Mouse (Mus musculus) hindbrain, embryonic 14.5 days (tissue): ENCODE data around the gene Lsmem1. TPM values are rescaled to one million over a fixed set of nuclear protein-coding genes. Genes with fewer than 3 reads are reported as not detected.

ENCODE experiments used
- ATAC-seq: fragments of 200-750 bp; cut with Nextera tagmentation; 2 replicates; pipeline ENCODE4 v1.8.0; 2017; ENCODE audit warnings: moderate number of reproducible peaks, mild to moderate bottlenecking, moderate TSS enrichment, moderate library complexity; ENCODE audit not compliant: low FRiP score
- DNase-seq: peaks from one replicate; pipeline ENCODE4 v3.0.0-alpha.2; 2015; ENCODE audit warnings: low spot score
- H3K27ac ChIP-seq: fragments of 300-500 bp; sonication (generic); 2 replicates; pipeline ENCODE4 v1.5.1; 2014; ENCODE audit warnings: mild to moderate bottlenecking, moderate library complexity
- H3K27me3 ChIP-seq: fragments of 300-500 bp; sonication (generic); 2 replicates; pipeline ENCODE4 v1.6.1; 2014; ENCODE audit warnings: mild to moderate bottlenecking, low read length, mixed read lengths; ENCODE audit not compliant: control insufficient read depth, insufficient read depth
- H3K36me3 ChIP-seq: fragments of 300-500 bp; sonication (generic); replicated peaks from 2 replicates; pipeline ENCODE4 v1.6.1; 2014; ENCODE audit not compliant: control insufficient read depth, insufficient read depth
- H3K4me1 ChIP-seq: fragments of 300-500 bp; sonication (generic); replicated peaks from 2 replicates; pipeline ENCODE4 v1.6.1; 2014; ENCODE audit warnings: antibody characterized with exemption, low read length, mixed read lengths; ENCODE audit not compliant: control insufficient read depth, insufficient read depth
- H3K4me2 ChIP-seq: fragments of 300-500 bp; sonication (generic); replicated peaks from 2 replicates; pipeline ENCODE4 v1.6.1; 2014; ENCODE audit warnings: mild to moderate bottlenecking, moderate library complexity
- H3K4me3 ChIP-seq: fragments of 300-500 bp; sonication (generic); replicated peaks from 2 replicates; pipeline ENCODE4 v1.5.1; 2014; ENCODE audit warnings: mild to moderate bottlenecking, low read length
- H3K9ac ChIP-seq: fragments of 300-500 bp; sonication (generic); 2 replicates; pipeline ENCODE4 v1.6.1; 2014
- H3K9me3 ChIP-seq: fragments of 300-500 bp; sonication (generic); 2 replicates; pipeline ENCODE4 v1.6.1; 2016; ENCODE audit warnings: low read length; ENCODE audit not compliant: control insufficient read depth
- WGBS: fragments of 180-500 bp; shearing (Covaris S2); extraction: QIAGEN DNeasy Blood & Tissue Kit; methylation state at CpG from one replicate; pipeline ENCODE4 v1.1.7; 2014; 5-methylcytosine and 5-hydroxymethylcytosine counted together
- microRNA counts: library from miRNA; unstranded; fragments of <30 nt; microRNA quantifications from one replicate; lab custom pipeline; 2016
- microRNA-seq: library from miRNA; unstranded; fragments of <30 nt; microRNA quantifications from one replicate; pipeline ENCODE4, GENCODE M21; 2016
- polyA plus RNA-seq: library from polyadenylated mRNA; unstranded; fragments of >200 nt; fragmentation: Nextera tagmentation; extraction: Ambion mirVana; gene quantifications from 2 replicates; pipeline ENCODE4 v1.2.1, GENCODE M21; 2014

The Lsmem1 gene
- polyA plus RNA-seq, 1 experiment from 2014 or later, result not detected

GRCm38 (mm10) chr12:40133194-40133572 is 66.1 kb downstream of the Lsmem1 start:
- H3K4me1 ChIP-seq, result peaks cover 9% of the 10 kb centered on the region
- 21% methylated on average over 10 of the region's 10 CpGs for WGBS
- peaks cover 30% of the 10 kb centered on the region for H3K27me3 ChIP-seq
- H3K9me3 ChIP-seq, result no peaks in the 10 kb centered on the region
- peak overlapping the region; percentile 83 for H3K4me2 ChIP-seq
- ATAC-seq, result no peak; the same call in 1 of the 2 replicates
- no peaks in the 10 kb centered on the region for H3K36me3 ChIP-seq
- peak overlapping the region; percentile 31; the same call in 1 of the 2 replicates for H3K9ac ChIP-seq
- no peak for DNase-seq
- H3K4me3 ChIP-seq, result peak overlapping the region; percentile 41
- no peak overlapping the region for H3K27ac ChIP-seq

MicroRNAs within 50 kb of the gene (microRNA counts, 519-probe panel; counts per million panel counts)
- microRNA mmu-miR-1938 (lab: Ali Mortazavi, UCI), result not detected

Small RNA genes lying within 50 kb of the gene (microRNA-seq; reads per million reads assigned to microRNA genes)
- gene Mir1938, result 0.48 reads per million

Other genes starting within 250 kb of the Lsmem1 start
- gene Arl4a, start 161.5 kb downstream of the Lsmem1 start, polyA plus RNA-seq, result 143 and 150 TPM in 2 replicates
- not detected in 2 replicates for gene Scin, start 65.3 kb downstream of the Lsmem1 start, polyA plus RNA-seq
- 178 and 205 TPM in 2 replicates for gene Ifrd1, start 49.0 kb upstream of the Lsmem1 start, polyA plus RNA-seq
- gene Zfp277, start 246.4 kb upstream of the Lsmem1 start, polyA plus RNA-seq, result 31.8 and 37.4 TPM in 2 replicates
- 28.1 and 34.1 TPM in 2 replicates for gene Dock4, start 246.5 kb upstream of the Lsmem1 start, polyA plus RNA-seq